Mouse (Mus musculus): ENCODE data around the gene Cenpv.

Cenpv gene

DNA sequence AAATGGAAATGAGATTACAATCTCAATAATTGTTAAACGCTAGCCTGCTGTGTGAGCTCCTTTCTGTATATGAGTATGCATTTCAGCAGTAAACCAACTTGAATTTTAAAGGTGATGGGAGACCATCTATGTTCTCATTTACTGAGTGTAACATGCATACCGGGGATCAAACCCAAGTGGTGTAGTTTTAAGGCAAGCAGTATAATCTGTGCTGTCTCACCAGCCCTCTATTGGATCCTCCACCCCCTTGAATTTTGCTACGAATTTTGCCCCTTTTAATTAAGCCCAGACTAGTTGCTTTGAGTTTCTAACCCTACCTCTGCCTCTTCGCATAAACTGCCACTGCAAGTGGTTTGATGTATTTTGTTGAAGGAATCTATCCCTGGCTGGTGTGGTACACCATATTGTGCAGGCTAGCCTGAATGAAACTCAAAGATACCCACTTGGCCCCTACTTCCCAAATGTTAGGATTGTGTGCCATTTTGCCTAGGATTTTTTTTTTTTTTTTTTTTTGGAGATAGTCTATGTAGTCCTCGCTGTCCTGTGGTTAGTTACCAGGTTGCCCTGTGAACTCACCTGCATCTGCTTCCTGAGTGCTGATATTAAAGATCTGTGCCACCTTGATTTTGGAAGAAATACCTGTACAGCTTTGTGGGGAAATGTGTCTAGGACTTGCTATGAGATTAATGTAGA is 15.2 kb upstream of the Cenpv start:
- DNase-seq (ENCODE audit: low read depth): no peak

DNA sequence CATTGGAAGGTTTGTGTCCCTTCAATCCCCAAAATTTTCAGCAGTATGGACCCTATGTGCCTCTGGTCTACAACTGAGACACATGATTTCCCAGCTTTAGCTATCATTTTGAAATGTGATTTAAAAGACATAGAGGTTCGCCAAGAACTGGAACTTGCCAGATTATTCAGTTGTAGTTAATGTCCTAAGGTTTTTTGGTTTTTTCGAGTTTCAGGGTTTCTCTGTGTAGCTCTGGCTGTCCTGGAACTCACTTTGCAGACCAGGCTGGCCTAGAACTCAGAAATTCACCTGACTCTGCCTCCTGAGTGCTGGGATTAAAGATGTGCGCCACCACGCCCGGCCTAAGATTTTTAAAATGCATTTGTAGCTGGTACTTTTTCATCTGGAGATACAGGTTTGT is 14.6 kb upstream of the Cenpv start:
- no peak for DNase-seq (ENCODE audit: low read depth)

DNA sequence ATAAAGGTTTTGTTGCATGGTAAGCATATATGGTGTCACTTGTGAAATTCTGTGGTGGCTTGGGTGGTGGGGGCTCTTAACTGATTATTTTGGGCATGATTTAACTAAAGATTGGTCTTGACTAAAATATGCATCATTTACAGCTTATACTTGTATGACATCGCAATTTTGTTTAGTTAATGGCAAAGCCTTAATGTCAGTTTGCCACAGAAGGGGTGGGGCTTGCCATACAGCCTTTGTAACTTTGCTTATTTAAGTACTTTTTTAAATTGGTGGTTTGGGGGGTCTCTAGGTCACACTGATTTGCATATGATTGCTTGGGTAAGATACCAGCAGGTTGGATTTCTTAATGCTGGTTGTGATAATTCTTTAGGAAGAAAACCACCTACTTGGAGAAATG is 14.1 kb upstream of the Cenpv start:
- no peak for DNase-seq (ENCODE audit: low read depth)

DNA sequence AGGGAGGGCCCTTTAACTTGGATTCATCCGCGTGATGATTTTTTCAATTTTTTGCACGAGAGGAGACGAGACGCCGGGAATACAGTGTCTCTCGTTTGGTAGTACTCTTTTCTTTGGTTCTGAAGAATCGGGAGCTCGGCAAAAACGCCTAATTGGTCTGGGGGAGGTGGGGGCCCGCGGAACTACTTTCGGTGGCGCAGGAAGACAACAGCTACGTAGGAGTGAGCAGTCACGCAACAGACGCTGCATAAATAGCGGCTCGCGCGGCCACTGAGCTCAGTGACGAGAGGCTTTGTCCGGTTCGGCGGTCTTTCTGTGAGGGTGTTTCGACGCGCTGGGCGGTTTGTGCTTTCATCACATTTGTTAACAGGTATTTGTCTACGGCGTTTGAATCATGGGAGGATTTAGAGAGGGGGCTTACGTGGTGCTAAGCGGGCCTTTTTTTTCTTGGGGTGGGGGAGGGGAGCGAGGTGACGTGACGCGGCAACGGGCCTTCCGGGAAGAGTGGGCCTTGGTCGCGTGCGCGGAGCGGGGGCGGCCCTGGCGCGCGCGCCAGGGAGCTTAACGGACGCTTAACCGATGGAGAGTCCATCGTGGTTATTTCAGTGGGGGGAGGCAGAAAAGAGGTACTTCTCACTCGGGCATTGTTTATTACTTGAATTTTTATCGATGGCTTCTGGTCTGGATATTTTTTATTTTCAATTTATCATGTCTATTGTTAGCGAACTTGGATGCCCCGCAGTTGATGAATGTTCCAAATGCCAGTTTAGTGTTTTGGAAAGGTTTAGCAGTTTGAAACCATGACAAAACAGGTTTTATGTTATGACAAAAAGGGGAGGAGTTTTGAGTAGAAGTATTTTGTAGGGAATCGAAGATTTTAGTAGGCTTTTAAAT is 12.4 kb upstream of the Cenpv start:
- peak; percentile 92 for DNase-seq (ENCODE audit: low read depth)

DNA sequence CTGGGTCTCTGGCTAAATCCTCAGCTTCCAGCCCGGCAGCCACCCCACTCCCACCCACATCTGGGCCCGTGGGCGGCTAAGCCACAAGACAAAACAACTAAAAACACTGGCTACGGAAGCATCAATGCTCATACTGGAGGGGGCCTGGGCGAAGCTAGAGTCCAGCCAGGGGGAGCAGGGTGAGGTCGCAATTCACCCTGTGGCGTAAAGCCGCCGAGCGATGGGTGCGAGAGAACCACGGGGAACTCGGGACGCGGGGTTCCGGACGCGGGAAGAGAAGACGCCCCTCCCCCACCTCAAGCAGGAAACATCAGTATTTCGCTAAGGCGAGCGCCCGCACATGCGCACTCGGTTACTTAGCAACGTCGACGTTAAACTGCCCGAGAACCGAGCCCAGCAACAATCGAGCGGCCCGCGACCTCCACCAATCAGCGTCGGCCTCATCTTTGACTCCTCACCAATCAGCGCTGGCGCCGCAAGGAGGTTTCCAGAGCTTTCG is 11.7 kb upstream of the Cenpv start, which contains the start of gene Ubb:
Gene Ubb (plus strand): TSS at position 445 of the 499 bp plus-strand sequence.
- peak; percentile 100 for DNase-seq (ENCODE audit: low read depth)

DNA sequence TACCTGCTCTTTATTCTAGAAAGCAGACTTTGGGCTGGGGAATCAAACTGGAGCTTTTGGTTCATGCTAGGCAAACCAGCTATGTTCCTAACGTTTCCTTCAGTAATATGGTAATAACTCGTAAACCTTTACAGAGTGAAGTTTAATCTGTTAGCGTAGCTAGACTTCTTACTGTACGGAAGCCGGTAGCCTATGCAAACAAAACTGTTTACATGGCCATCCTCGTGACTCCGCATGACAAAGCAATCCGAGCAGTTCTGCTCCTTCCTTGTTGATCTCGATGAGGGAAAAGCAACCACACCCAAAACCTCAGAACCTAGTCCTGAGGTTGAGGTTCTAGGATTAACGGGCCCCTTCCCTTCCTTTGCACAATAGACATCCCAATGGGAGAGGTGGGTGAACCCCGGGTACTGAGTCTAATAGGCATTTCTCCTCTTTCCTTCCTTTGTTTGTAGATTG is 11.2 kb upstream of the Cenpv start:
- DNase-seq (ENCODE audit: low read depth): peak; percentile 79

DNA sequence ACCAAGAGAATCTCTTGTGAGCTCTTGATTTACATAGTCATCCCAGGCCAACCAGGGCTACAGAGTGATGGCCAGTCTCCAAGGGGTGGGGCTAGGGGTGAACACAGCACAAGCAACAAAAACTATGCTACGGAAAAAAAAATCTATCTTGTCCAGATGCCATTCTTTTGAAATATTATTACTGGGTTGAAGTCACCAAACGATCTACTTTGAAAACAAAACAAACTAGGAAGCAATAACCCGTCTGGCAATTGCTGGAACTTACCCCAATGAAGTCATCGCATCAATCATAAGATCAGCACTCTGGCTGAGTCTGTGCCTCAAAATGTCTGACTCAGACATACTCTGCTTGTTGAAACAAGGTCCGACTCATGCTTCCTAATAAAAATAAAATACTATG is 10.7 kb upstream of the Cenpv start:
- peak; percentile 94 for DNase-seq (ENCODE audit: low read depth)

DNA sequence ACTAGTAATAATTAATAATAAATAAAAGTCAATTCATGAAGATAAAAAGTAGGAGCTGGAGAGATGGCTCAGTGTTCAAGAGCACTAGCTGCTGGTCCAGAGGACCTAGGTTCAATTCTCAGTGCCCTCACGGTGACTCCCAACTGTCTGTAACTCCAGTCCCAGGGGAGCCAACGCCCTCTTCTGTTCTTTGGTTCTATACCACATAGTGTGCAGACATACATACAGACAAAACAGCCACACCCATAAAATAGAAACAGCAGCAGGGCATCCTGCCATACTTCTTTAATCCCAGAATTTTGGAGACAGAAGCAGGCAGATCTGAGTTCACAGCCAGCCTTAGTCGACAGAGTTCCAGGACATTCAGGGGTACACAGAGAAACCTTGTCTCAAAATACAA is 4.9 kb upstream of the Cenpv start:
- no peak for DNase-seq (ENCODE audit: low read depth)

DNA sequence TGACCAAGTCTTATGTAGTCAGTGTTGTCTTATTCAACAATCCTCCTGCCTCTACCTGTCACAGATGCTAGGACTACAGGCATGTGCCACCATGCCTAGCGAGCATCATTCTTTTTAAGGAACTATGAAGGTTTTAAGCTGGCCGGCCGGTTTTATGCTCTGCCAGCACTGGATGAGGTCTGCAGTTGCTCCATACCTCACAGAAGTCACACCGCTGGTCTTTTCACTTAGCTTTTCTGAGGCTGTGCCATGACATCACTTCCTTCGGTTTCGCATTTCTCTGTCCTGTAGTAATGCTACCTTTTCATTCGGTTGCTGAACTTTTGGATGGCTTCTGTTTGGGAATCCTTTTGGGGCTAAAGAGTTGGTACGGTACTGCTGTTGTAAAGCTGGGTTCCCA is 2.5 kb upstream of the Cenpv start:
- DNase-seq (ENCODE audit: low read depth): no peak

DNA sequence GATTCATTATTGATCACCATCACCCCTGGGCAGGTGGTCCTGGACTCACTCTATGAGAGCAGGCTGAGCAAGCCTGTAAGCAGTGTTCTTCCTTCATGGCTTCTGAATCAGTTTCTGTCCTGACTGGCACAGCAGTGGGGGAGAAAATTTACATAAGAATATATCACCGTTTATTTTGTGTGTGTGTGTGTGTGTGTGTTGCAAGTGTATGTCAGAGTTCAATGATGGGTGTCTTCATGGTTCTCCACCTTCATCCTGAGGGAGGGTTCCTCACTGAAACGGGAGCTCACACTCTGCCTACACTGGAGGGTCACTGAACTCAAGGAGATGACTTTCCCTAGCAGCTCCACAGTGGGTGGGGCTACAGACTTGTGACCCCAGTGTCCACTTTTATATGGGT is 1.9 kb upstream of the Cenpv start:
- DNase-seq (ENCODE audit: low read depth): no peak

DNA sequence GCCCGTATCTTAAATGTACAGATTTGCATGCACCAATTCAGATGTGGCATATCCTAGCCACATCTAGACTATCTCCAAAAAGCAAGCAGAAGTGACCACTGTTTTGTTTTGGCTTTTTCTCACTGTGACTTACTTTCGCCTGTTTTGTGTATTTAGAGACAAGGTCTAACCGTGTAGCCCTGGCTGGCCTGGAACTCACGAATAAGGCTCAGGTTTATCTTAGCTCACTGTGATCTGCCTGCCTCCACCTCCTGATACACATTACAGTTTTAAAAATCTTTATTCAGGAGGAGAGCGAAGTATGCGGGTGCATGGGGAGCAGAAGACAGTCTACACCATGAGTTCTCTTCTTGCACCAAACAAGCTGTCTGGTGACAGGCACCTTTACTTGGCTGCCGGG is 1.1 kb upstream of the Cenpv start:
- no peak for DNase-seq (ENCODE audit: low read depth)

DNA sequence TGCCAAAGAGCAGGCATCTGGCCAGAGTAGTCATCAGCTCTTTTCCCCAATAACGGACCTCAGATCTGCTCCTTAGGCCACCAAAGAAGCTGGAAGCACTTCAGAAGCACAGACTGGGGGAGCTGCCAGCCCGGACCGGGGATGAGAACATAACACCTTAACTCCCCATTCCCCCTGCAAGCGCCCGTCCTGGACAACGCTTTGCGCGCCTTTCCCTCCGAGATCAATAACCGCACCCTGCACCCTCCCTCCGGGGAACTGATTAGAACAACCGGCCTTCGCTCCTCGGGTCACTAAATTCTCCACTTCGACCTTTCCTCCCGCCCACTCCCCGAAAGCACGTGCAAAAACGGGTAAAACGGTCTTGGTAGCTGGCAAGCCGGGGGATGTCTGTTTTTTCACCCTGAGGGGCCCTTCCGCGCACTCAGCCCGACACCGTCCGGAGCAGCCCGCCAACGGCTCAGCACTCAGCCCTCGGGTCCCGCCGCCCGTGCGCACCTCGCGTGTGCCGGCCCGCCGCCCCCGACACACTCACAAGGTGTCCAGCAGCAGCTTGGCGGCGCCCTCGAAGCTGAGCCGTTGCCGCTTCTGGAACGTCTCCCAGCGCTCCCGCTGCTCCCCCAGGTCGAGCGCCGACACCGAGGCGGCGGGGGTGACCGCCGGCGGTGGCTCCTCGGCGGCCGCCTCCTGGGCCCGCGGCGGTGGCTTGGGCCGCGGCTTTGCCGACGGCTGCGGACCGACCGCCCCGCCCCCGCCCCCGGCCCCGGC is 556 bp downstream of the Cenpv start:
- DNase-seq (ENCODE audit: low read depth): peak; percentile 64

DNA sequence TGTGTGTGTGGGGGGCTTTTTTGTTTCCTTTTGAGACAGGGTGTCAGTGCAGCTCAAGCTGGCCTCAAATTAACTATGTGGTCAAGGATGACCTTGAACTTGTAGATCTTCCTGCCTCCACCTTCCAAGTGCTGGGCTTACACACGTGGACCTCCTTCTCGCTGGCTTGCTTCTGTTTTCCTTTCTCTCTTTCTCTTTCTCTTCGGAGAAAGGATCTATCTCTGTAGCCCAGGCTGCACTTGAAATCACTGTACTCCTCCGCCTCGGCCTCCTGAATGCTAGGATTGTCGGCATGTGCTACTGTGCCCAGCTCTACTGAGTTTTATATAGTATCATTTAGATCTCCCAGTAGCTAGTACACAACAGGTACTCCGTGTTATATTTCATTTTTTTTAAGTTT is 1.5 kb downstream of the Cenpv start:
- DNase-seq (ENCODE audit: low read depth): no peak

DNA sequence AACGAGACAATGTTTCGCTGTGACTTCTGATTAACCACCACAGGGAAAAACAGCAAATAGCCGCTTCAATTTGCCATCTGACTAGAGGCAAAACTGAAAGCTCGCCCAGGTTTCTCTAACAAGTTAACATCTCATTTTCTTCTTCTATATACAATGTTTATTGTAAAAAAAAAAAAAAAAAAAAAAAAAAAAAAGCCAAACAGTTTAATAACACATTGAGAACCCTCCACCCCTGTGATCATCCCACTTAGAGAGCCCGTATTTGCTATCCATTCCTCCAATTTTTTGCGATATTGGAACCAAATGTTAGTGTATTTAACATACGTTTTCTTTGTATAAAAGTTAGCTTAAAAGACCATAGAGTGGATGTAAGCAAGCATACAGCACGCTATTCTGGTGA is 2.0 kb downstream of the Cenpv start:
- no peak for DNase-seq (ENCODE audit: low read depth)

DNA sequence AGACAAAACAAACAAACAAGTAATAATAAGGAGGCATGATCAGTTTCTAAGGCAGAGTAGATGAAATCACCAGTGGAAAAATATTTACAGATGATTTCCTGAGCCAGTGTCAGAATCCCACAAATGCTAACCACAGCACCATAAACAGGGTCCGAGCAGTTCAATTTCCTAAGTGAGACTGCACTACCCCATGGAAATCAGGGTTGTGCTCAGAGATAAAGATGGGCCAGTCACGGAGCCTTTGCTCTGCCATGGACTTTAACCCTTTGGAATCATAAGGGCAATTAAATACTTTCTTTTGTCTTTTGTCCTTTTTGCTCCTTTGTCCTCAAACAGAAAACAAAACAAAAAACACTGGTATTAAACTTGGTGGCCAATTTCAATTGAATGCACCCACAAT is 16.8 kb downstream of the Cenpv start:
- DNase-seq (ENCODE audit: low read depth): no peak

DNA sequence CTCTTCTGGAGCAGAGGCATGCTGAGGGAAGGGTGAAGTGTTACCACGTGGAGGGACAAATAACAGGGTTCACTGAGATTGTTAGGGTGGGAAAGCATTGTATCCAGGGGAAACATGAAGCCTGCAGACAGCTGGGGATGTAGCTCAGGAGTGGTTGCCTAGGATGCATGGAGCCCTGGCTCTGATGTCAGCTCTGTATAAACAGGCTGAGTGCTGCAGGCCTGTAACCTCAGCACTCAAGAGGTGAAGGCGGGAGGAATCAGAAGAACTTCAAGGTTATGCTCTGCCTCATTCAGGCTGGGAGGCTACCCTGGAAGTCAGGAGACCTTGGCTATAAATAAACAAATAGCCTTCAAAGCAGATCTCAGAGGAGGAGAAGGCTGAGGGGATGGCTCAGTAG is 20.1 kb downstream of the Cenpv start:
- DNase-seq (ENCODE audit: low read depth): no peak

DNA sequence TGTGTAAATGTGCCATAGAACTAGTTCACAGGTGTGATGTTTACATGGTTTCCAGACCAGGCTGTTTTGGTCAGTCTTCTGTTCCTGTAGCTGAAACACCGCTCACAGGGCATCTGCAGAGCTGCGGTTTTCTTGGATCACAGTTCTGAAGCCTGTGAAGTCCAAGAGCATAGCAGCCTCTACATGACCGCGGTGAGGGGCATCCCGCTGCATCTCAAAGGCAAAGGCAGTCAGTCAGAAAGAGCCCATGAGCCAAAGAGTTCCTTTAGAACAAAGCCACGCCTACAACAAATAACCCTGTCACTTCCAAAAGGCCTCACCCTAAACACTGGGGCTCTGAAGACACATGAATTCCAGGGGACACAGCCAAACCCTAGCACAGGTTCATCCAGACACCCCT is 25.8 kb downstream of the Cenpv start:
- no peak for DNase-seq (ENCODE audit: low read depth)

DNA sequence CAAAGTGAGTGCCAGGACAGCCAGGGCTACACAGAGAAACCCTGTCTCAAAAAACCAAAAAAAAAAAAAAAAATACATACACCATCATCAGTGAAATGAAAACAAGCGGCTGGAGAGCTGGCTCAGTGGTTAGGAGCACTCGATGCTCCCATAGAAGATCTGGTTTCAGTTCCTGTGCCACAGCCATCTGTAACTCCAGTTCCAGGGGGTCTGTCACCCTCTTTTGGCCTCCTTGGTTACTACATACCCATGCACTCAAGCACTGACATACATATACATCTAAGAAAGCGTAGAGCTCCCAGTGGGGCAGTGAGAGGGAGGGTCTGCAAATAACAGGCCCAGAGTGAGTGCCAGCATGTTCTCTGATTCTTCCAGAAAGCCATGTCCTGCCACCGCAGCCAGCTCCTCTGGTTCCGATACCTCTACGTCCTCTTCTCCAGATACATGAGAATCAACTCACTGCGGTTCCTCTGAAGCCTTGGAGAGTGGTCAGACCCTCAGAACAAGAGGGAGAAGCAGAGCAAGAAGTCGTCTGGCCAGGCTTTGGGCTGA is 26.5 kb downstream of the Cenpv start:
- no peak for DNase-seq (ENCODE audit: low read depth)

DNA sequence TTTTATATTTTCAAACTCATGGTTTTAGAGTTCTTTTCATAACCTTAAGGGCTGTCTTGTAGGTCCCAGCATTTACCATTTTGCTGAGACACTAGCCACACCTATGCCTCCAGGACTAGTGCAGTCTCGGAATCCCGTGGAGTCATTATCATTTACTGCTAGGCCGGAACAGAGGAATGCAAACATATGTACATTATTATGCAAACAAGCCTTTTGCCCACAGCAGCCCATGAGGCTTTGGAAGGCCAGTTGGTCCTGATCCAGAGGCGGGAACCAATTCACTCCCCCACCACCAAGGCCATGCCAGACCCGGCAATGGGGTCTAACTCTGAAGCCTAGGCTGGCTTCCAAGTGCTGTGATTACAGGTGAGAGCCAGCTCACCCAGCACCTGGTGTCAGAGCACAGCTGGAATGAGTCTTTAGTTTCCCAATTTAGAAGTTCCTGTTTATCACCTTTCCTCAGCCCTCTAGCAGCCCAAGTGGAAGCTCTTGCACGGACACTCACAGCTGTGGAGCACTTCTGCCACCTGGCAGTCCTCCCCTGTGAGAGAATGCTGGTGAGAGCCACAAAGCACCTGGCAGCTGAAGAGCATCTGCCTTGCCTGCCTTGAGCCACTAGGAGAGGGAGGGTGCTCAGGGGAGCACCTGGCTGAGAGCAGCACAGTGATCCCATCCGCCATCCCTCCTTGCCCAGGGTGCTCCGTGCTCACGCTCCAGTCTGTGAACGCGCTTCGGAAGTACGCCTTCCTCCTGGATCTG is 27.4 kb downstream of the Cenpv start:
- DNase-seq (ENCODE audit: low read depth): no peak

DNA sequence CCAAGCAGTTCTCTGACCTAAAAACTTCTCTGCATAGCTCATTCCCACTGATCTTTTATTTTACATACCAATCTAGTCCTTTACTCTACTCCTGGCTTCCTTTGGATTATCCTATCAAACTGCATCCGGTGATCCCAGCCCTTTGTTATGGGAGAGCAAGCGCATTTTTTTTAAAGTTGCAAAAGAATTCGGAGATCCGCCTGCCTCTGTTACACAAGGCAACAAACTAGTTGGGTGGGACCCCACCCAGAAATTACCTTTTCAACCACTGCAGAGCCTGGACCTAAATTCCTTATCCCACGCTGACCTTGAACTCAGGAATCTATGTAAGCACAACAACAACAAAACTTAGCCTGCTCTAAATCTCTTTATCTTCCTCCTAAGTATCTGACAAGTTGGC is 28.1 kb downstream of the Cenpv start:
- no peak for DNase-seq (ENCODE audit: low read depth)

DNA sequence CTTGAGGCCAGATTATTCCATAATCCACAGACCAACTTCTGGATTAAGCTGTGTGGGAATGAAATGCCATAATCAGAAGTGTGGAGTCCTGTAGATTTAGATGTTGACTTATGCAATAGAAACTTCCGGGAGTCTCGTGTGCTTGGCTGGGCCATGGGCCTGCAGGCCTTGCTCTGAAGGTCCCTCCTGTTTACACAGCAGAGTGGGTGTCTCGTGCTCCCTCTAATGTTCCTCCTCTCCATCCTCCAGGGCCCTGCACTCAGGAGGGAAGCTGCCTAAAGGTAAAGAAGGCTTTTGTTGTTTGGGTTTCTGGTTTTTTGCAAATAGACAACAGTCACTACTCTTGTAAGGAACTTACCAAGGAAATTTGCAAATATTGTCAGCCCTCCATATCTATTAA is 29.5 kb downstream of the Cenpv start:
- DNase-seq (ENCODE audit: low read depth): no peak
